12 mouse cellular contexts compared by ENCODE assay signal in the genomic region with DNA sequence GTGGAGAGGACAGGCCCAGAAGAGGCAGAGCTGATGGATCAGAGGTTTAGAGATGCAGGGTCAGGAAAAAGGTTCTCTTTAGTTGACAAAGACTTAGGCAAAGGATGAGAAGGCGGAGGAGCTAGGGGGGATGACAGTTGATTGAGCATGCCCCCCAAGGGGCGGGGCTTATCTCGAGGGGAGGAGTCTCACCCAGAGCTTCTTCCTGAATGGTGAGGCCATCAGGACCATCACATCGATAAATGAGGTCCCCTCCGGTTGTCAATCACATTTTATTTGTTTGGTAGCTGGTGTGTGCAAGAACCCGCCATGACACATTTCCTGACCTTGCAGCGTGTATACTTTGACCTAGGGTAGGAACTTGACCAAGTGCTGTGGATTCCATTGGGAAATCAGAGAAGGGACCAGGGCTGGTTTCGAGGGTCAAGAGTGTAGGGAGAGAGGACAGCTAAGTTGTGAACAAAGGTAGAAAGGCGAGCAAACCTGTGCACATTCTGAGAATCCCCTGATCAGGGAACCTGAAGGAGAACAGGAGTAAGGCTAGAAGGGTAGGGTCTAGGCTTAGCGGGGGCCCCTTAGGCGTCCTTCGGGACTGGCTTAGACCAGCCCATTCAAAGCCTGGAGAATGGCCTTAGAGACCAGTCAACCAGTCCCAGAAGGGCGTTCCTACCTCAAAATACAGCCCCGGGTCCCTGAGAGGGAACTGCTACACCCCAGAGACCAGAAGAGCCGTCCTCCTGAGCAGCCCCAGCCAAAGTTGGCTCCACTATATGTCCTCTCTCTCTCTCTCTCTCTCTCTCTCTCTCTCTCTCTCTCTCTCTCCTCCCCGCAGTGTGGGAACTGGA. TPM values are rescaled to one million over a fixed set of nuclear protein-coding genes. Genes with fewer than 3 reads are reported as not detected.
DNase-seq lines count a peak whose midpoint lies in the region; ATAC-seq and TF ChIP-seq lines count a peak whose summit lies in the region.
"Had no signal": no experiment of that assay in that cellular context is flagged by ENCODE, and none has a peak within 500 bp of the region (broad histone marks: within the 10 kb centered on the region; RNA-seq: fewer than 3 reads in every experiment).

No protein-coding gene starts in this region.

- no peak overlapping the region for H3K9ac ChIP-seq in forebrain, embryonic 15.5 days (replicated peaks)
- H3K9ac ChIP-seq in midbrain, embryonic 12.5 days (replicated peaks), result no peak overlapping the region
- no peak overlapping the region for H3K9ac ChIP-seq in intestine, postnatal 0 days (ENCODE audit: low read depth, low read length)
- H3K9ac ChIP-seq in stomach, embryonic 16.5 days (ENCODE audit: low read length), result no peak overlapping the region
- no peak overlapping the region for H3K9ac ChIP-seq in heart, adult 2 months (ENCODE audit: low read depth, low read length)

- H3K4me2 ChIP-seq in forebrain, embryonic 15.5 days (replicated peaks), result no peak overlapping the region
- H3K4me2 ChIP-seq in midbrain, embryonic 12.5 days (replicated peaks), result no peak overlapping the region
- H3K4me2 ChIP-seq in intestine, postnatal 0 days (replicated peaks; ENCODE audit: low read depth), result peak overlapping the region; percentile 40
- no peak overlapping the region for H3K4me2 ChIP-seq in stomach, embryonic 16.5 days (ENCODE audit: low read depth, low read length)

- intact Hi-C loops in heart, adult 2 months (cut with DNase I), result loop anchor here (5.0 kb wide), 2 partner anchors 111 to 211 kb away; partner anchors contain the start of gene Srprb

- no peak for TF ChIP-seq POLR2A in heart, adult 2 months (IDR thresholded peaks at IDR 0.05; ENCODE audit: insufficient read depth, low read depth, low read length)

- 82% methylated on average over 16 of the region's 16 CpGs for WGBS in forebrain, embryonic 15.5 days
- 83% methylated on average over 16 of the region's 16 CpGs for WGBS in forebrain, embryonic 10.5 days
- WGBS in midbrain, embryonic 12.5 days, result 77% methylated on average over 16 of the region's 16 CpGs
- WGBS in midbrain, embryonic 10.5 days, result 81% methylated on average over 16 of the region's 16 CpGs
- 79% methylated on average over 15 of the region's 16 CpGs for WGBS in intestine, postnatal 0 days
- WGBS in stomach, embryonic 16.5 days, result 76% methylated on average over 16 of the region's 16 CpGs
- WGBS in heart, adult 2 months, result 80% methylated on average over 16 of the region's 16 CpGs

- no peak overlapping the region for H3K4me3 ChIP-seq in forebrain, embryonic 15.5 days
- no peak overlapping the region for H3K4me3 ChIP-seq in forebrain, embryonic 10.5 days
- no peak overlapping the region for H3K4me3 ChIP-seq in midbrain, embryonic 12.5 days
- no peak overlapping the region for H3K4me3 ChIP-seq in midbrain, embryonic 10.5 days
- no peak overlapping the region for H3K4me3 ChIP-seq in intestine, postnatal 0 days (ENCODE audit: low read depth, low read length)
- H3K4me3 ChIP-seq in stomach, embryonic 16.5 days (replicated peaks; ENCODE audit: low read length), result no peak overlapping the region
- H3K4me3 ChIP-seq in heart, adult 2 months, result no peak overlapping the region

- DNase-seq in forebrain, embryonic 10.5 days (ENCODE audit: extremely low spot score, low spot score), result no peak
- no peak for DNase-seq in midbrain, embryonic 10.5 days (ENCODE audit: low spot score)
- no peak for DNase-seq in c-Kit-positive CD71-positive TER-119-positive erythroid progenitor cells, embryonic 14.5 days (ENCODE audit: low spot score)
- DNase-seq in heart, adult 2 months, result no peak
- DNase-seq: adrenal gland, adult 8-10 months had no signal

- H3K36me3 ChIP-seq in forebrain, embryonic 15.5 days, result no peaks in the 10 kb centered on the region
- H3K36me3 ChIP-seq in forebrain, embryonic 10.5 days (replicated peaks), result no peaks in the 10 kb centered on the region
- no peaks in the 10 kb centered on the region for H3K36me3 ChIP-seq in midbrain, embryonic 12.5 days
- no peaks in the 10 kb centered on the region for H3K36me3 ChIP-seq in midbrain, embryonic 10.5 days
- no peaks in the 10 kb centered on the region for H3K36me3 ChIP-seq in intestine, postnatal 0 days (ENCODE audit: control insufficient read depth, insufficient read depth)
- H3K36me3 ChIP-seq in stomach, embryonic 16.5 days (ENCODE audit: control insufficient read depth, insufficient read depth, low read length), result no peaks in the 10 kb centered on the region
- H3K36me3 ChIP-seq in heart, adult 2 months (ENCODE audit: control insufficient read depth, insufficient read depth, low read length), result no peaks in the 10 kb centered on the region
- H3K36me3 ChIP-seq: heart, embryonic 13.5 days; hindbrain, embryonic 15.5 days; limb, embryonic 15.5 days had no signal

- H3K9me3 ChIP-seq in forebrain, embryonic 15.5 days, result no peaks in the 10 kb centered on the region
- no peaks in the 10 kb centered on the region for H3K9me3 ChIP-seq in forebrain, embryonic 10.5 days
- no peaks in the 10 kb centered on the region for H3K9me3 ChIP-seq in midbrain, embryonic 12.5 days
- no peaks in the 10 kb centered on the region for H3K9me3 ChIP-seq in midbrain, embryonic 10.5 days (replicated peaks)
- H3K9me3 ChIP-seq in intestine, postnatal 0 days (ENCODE audit: control insufficient read depth), result no peaks in the 10 kb centered on the region
- no peaks in the 10 kb centered on the region for H3K9me3 ChIP-seq in stomach, embryonic 16.5 days (replicated peaks; ENCODE audit: control insufficient read depth, low read length)
- H3K9me3 ChIP-seq: heart, embryonic 13.5 days; hindbrain, embryonic 15.5 days; limb, embryonic 15.5 days had no signal

- no peak for TF ChIP-seq EP300 in heart, adult 2 months (IDR thresholded peaks at IDR 0.05; ENCODE audit: insufficient read depth, low read depth, low read length)

- no peaks in the 10 kb centered on the region for H3K79me2 ChIP-seq in heart, adult 2 months (replicated peaks; ENCODE audit: control insufficient read depth, insufficient read depth, low read length)

- H3K27ac ChIP-seq in forebrain, embryonic 15.5 days (replicated peaks), result no peak overlapping the region
- H3K27ac ChIP-seq in forebrain, embryonic 10.5 days, result no peak overlapping the region
- H3K27ac ChIP-seq in midbrain, embryonic 12.5 days (replicated peaks), result no peak overlapping the region
- no peak overlapping the region for H3K27ac ChIP-seq in midbrain, embryonic 10.5 days (replicated peaks)
- 0 out of 2 replicates have a peak overlapping the region, but pooled peaks have one; percentile 68 for H3K27ac ChIP-seq in intestine, postnatal 0 days (ENCODE audit: low read depth, low read length)
- H3K27ac ChIP-seq in stomach, embryonic 16.5 days (ENCODE audit: low read length), result peak overlapping the region; percentile 76
- no peak overlapping the region for H3K27ac ChIP-seq in heart, adult 2 months
- H3K27ac ChIP-seq: heart, embryonic 13.5 days; hindbrain, embryonic 15.5 days; limb, embryonic 15.5 days had no signal

- H3K4me1 ChIP-seq in forebrain, embryonic 15.5 days, result peaks cover 6% of the 10 kb centered on the region
- H3K4me1 ChIP-seq in forebrain, embryonic 10.5 days, result peaks cover 12% of the 10 kb centered on the region
- H3K4me1 ChIP-seq in midbrain, embryonic 12.5 days, result peaks cover 5% of the 10 kb centered on the region; the same call in 1 of the 2 replicates
- peaks cover 12% of the 10 kb centered on the region for H3K4me1 ChIP-seq in midbrain, embryonic 10.5 days
- H3K4me1 ChIP-seq in intestine, postnatal 0 days (replicated peaks; ENCODE audit: control insufficient read depth, insufficient read depth, low read length), result peaks cover 11% of the 10 kb centered on the region; the same call in 1 of the 2 replicates
- peaks cover 23% of the 10 kb centered on the region for H3K4me1 ChIP-seq in stomach, embryonic 16.5 days (ENCODE audit: control insufficient read depth, insufficient read depth, low read length)
- H3K4me1 ChIP-seq in heart, adult 2 months (ENCODE audit: control insufficient read depth, insufficient read depth, low read length), result peaks cover 5% of the 10 kb centered on the region; the same call in 1 of the 2 replicates

- no peaks in the 10 kb centered on the region for H3K27me3 ChIP-seq in forebrain, embryonic 15.5 days
- peaks cover 22% of the 10 kb centered on the region for H3K27me3 ChIP-seq in forebrain, embryonic 10.5 days (ENCODE audit: poor library complexity, severe bottlenecking)
- H3K27me3 ChIP-seq in midbrain, embryonic 12.5 days, result peaks cover 10% of the 10 kb centered on the region
- peaks cover 14% of the 10 kb centered on the region for H3K27me3 ChIP-seq in midbrain, embryonic 10.5 days (ENCODE audit: low read depth, poor library complexity, severe bottlenecking)
- no peaks in the 10 kb centered on the region for H3K27me3 ChIP-seq in intestine, postnatal 0 days (replicated peaks; ENCODE audit: control insufficient read depth, insufficient read depth, low read length)
- no peaks in the 10 kb centered on the region for H3K27me3 ChIP-seq in stomach, embryonic 16.5 days (ENCODE audit: control insufficient read depth, insufficient read depth, low read length)
- no peaks in the 10 kb centered on the region for H3K27me3 ChIP-seq in heart, adult 2 months (ENCODE audit: control insufficient read depth, insufficient read depth, low read length)
- H3K27me3 ChIP-seq: hindbrain, embryonic 15.5 days; limb, embryonic 15.5 days had no signal

- ATAC-seq in forebrain, embryonic 15.5 days (replicated peaks), result 0 out of 2 replicates have a peak, but pooled peaks have one; percentile 26
- ATAC-seq in midbrain, embryonic 12.5 days (ENCODE audit: low FRiP score, low read depth), result 0 out of 2 replicates have a peak, but pooled peaks have one; percentile 47
- ATAC-seq in intestine, postnatal 0 days, result no peak
- ATAC-seq in stomach, embryonic 16.5 days (ENCODE audit: insufficient read depth, low FRiP score), result no peak

- no peak for TF ChIP-seq CTCF in intestine, postnatal 0 days (IDR thresholded peaks at IDR 0.05; ENCODE audit: low read depth)
- no peak for TF ChIP-seq CTCF in heart, adult 2 months (IDR thresholded peaks at IDR 0.05)

RNA-seq across cellular contexts. Expression of gene Rab6b, which starts 20.3 kb away (rescaled TPM):
- polyA plus RNA-seq in forebrain, embryonic 15.5 days (2015; fragmentation: Nextera tagmentation; extraction: Ambion mirVana), result 62.3 and 63.3 TPM in 2 replicates
- 8.3 and 9.1 TPM in 2 replicates for polyA plus RNA-seq in forebrain, embryonic 10.5 days (2016; fragmentation: Nextera tagmentation; extraction: Ambion mirVana)
- polyA plus RNA-seq in midbrain, embryonic 12.5 days (2016; fragmentation: Nextera tagmentation; extraction: Ambion mirVana), result 38.2 and 47.2 TPM in 2 replicates
- 12.3 and 19.9 TPM in 2 replicates for polyA plus RNA-seq in midbrain, embryonic 10.5 days (2016; fragmentation: Nextera tagmentation; extraction: Ambion mirVana)
- polyA plus RNA-seq in intestine, postnatal 0 days (2015; fragmentation: Nextera tagmentation; extraction: Ambion mirVana), result 3.7 and 4.3 TPM in 2 replicates
- 5.5 and 6.1 TPM in 2 replicates for polyA plus RNA-seq in stomach, embryonic 16.5 days (2015; fragmentation: Nextera tagmentation; extraction: Ambion mirVana)
- total RNA-seq in heart, adult 2 months (2021), result 1 to 10 TPM; 1.4 to 1.6 TPM
- polyA plus RNA-seq in heart, adult 2 months (2012; rRNA removed), result 0.76 and 6.9 TPM in 2 replicates

Comparison
In these comparisons a context has a peak if more than half of its experiments do, and no peak if none do; other contexts are left out.
1. ATAC-seq: peak in forebrain, embryonic 15.5 days (single experiment) and midbrain, embryonic 12.5 days (single experiment); none in intestine, postnatal 0 days (single experiment) and stomach, embryonic 16.5 days (single experiment).
2. H3K27ac ChIP-seq: peak in intestine, postnatal 0 days (single experiment) and stomach, embryonic 16.5 days (single experiment); none in forebrain, embryonic 15.5 days (single experiment), forebrain, embryonic 10.5 days (single experiment), midbrain, embryonic 12.5 days (single experiment), midbrain, embryonic 10.5 days (single experiment) and heart, adult 2 months (single experiment).